Mouse (Mus musculus) thymus, postnatal 10 days (tissue): ENCODE results near the gene Inpp4b.

Experiments used
- DNase-seq, 2 experiments: peaks; one replicate each; pipeline ENCODE4 v3.0.0; 2021; ENCODE audit warnings: low spot score in 2 of 2

The Inpp4b gene

GRCm38 (mm10) chr8:81342236-81342998 is at the start of gene Inpp4b:
TSS of gene Inpp4b (plus strand) at chr8:81342556.
- DNase-seq, result peak; percentile 47 to 57

DNA sequence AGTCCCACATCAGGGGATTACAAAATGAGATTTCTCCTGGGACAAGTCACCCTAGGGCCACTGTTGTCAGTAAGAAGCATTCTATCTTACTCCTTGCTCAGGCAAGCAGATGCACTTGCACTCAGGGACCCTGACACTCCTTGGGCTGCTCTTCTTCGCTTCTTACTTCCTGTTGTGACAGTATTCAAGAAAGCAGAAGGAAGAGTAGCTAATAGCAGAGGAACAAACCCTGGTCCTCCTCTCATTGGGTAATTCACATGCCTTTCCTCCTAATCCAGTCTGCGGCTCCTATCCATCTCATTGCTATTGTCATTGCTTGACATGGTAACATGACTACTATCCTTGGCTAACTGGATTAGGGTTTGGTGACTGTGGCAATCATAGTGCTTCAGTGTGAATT is 7.1 kb upstream of the Inpp4b start:
- DNase-seq, result no peak

DNA sequence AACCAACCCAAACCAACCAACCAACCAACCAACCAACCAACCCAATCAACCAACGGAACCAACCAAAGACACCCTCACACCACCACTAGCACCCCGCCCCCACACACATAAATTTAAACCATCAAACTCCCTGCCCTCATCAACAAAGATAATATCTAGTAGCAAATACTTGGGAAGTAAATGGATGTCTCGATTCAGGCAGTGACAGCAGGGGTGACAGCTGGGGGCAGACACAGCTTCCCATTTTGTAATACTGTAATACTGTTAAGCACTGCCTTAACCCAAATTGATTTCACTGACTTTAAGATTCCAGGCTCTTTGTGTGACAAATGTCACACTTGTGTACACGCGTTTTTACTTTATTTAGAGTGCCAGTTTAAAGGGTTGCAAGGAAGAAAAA is 1.2 kb upstream of the Inpp4b start:
- no peak for DNase-seq

DNA sequence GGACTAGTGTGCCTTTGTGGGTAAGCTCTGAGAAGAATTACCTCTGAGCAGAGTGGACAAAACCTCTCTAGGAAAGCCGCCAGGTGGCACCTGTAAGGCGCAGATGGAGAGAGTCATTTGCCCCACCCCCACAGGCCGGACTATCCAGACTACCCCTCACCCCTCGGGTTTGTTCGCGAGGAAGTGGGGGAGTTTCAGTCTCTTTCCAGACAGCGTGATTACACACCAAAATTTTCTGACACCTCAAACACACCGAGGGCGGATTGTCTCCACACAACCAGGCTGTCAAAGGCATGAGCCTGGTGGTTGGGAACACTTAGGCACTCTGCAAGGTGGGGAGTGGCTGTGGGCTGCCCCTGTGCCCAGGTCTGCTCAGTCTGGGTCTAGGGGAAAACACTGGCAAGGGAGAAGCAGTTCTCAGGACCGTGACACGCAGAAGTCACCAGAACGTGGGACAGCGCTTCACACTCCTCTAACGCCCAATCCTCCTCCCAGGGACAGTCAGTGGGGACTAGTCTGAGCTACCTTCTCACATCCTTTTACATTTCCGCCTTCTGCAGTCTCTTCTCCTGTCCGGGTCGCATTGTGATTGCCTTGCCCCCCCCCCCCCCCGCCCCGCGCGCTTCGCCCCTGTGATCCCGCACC is 643 bp upstream of the Inpp4b start:
- peak; percentile 42 to 47 for DNase-seq

GRCm38 (mm10) chr8:81342999-81343302 is 595 bp downstream of the Inpp4b start:
- DNase-seq, result no peak

GRCm38 (mm10) chr8:81345170-81345697 is 2.9 kb downstream of the Inpp4b start:
- DNase-seq, result no peak

GRCm38 (mm10) chr8:81349452-81349851 is 7.1 kb downstream of the Inpp4b start:
- peak in 1 of 2 experiments; percentile 41 for DNase-seq

DNA sequence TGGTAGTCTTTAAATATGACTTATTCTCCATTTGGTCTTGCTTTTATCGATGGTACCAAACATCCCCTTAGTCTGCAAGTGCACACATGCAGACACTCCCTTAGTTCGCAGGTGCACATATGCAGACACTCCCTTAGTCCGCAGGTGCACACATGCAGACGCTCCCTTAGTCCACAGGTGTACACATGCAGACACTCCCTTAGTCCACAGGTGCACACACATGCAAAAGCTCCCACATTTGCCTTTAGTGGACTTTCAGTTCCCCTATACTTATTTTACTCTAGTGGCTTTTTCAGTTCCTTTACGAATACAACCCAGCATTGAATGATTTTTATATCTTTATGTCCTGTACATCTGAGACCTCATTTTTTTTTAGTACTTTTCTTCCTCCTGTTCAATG is 11.1 kb downstream of the Inpp4b start:
- no peak for DNase-seq

DNA sequence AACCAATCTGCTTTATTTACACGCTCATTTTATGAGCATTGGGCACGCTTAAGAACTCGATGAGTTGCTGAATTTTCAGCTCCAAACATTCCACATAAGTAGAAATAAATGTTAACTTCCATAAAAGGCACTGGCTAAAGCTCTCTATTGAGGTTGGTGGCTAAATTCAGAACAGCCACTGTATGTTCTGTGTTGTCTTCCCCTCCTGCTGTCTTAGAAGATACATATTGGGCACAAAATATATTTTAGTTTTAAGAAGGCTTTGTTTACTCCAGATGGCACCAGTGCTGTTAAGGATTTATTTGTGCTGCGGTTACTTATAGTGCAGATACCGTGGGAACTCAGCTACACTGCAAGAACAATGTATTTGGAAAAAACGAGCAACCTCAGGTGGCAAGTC is 15.8 kb downstream of the Inpp4b start:
- DNase-seq, result no peak

DNA sequence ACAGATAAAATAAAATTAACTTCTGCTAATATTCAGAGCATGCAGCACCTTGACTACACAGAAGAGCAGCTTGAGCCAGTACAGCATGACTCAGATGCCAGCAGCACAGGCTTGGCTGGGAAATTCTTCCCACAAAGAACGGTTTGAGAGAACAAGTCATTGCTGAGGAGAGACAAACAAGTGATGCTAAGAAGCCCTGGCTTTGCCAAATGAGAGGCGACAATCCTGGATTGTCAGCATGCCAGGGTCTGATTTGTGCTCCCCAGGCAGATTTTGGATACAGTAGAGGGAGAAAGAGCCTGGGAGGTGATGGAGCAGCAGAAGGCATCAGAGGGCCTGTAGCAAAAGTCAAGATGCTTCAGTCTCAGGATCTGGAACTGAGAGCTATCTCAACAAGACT is 18.2 kb downstream of the Inpp4b start:
- no peak for DNase-seq

- DNase-seq, result no peak
Observed at GRCm38 (mm10) chr8:81361162-81361561, 18.8 kb downstream of the Inpp4b start.

GRCm38 (mm10) chr8:81370607-81371006 is 28.3 kb downstream of the Inpp4b start:
- DNase-seq, result no peak

DNA sequence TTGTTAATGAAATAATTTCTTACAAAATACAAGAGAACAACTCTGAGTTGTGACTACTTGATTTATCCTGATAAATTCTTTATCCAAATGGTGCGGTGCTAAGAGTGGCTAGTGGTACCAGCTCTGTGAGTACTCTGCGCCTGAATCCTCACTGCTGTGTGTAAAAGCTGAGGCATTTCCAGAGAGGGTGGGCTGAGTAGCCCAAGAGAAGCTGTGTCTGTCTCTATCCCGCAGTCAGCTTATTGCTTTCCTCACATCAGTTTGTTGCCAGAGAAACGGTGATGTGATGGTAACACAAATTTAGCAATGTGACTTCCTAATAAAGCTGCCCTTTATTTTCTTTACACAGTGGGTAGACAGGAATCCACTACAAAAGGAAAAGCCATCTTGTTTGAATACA is 29.5 kb downstream of the Inpp4b start:
- DNase-seq, result no peak

GRCm38 (mm10) chr8:81374877-81375475 is 32.6 kb downstream of the Inpp4b start:
- DNase-seq, result no peak

DNA sequence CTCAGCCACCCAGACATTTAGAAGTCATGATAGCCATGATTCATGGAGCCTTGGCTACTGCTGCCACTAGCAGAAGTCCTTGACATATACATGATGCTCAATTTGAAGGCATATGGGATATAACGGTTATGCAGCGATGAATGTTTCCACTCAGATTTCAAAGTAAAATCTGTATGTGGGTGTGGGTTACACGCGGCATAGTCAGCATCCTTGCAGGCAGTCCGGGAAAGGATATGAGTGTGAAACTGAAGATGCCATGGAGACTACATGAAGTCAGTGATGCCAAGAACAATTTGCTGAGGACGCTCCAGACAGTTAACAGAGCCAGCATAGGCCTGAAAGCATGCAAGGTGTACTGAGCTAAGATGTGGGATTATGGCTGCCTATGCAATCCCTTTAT is 46.6 kb downstream of the Inpp4b start:
- no peak for DNase-seq

- no peak for DNase-seq
Observed at GRCm38 (mm10) chr8:81399071-81399470, 56.7 kb downstream of the Inpp4b start.

GRCm38 (mm10) chr8:81399501-81399900 is 57.1 kb downstream of the Inpp4b start:
- no peak for DNase-seq

GRCm38 (mm10) chr8:81412707-81413106 is 70.4 kb downstream of the Inpp4b start:
- DNase-seq, result no peak

DNA sequence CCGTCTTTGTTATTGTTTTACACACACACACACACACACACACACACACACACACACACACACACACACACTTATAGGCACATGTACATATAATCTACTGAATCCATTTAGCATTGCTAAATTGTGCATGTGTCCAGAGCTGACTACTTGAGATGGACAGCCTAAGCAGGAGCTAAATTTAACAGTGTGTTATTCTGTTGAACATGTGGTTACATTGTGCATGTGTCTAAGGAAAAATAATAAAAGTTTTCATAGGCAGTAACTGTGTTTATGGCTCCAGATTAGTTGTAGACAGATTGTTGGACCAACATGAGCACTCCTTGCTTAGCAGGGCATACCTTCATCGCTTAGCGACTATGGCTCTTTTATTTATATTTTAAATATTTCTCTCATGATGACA is 101.6 kb downstream of the Inpp4b start:
- no peak for DNase-seq

DNA sequence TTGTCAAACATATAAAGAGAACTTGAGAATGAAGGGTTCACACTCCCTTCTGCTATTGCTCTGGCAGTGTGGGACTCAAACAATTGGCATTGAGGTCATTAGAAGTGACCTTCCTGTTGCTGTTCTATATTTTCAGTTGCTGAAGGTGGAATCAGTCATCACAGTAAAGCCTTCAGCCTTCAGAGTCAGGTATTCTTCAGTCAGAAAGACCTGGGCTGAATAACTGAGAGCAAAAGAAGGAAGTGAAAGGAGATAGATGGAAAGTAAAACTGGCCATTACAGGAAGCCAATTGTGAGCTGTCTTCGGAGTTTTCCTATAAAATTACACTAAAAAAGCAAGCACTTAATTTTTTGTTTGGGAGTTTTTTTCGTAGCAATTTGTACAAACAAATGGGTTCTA is 107.4 kb downstream of the Inpp4b start:
- no peak for DNase-seq

GRCm38 (mm10) chr8:81452082-81452481 is 109.7 kb downstream of the Inpp4b start:
- no peak for DNase-seq

DNA sequence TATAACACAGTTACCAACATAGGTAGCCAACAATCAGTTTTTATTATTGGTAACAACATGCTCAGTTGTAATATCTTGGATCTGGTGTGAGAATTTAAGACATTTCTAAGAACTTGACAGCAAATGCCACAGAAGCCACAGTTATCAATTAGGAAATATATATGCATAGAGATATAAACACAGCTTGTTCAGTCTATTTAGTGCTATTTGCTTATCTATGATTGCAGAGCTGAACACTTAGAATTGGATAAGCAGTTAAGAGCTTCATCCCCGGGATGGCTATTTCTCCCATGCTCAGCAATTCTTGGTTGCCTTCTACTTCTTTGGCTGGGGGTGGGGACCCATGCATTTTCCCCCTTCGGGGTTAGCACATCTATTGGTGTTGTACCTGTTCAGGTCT is 112.5 kb downstream of the Inpp4b start:
- no peak for DNase-seq

DNA sequence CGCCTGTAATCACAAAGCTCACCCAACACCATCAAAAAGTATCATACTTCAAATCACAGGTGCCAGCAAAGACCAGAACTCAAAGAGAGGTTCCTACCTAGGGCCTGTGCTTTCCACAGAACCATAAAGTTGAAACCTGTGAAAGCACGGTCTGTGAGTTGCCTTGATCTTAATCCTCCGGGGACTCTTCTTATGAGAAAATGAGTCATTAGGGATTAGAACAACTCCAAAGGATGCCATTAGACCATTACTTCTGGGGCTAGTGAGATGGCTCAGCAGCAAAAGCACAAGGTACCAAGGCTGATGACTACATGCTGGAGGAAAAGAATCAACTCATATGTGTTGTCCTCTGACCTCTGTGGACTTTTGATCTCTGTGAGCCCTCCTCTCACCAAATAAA is 121.4 kb downstream of the Inpp4b start:
- DNase-seq, result no peak
